Mouse (Mus musculus): ENCODE results near the gene Rft1.

Gene Rft1

DNA sequence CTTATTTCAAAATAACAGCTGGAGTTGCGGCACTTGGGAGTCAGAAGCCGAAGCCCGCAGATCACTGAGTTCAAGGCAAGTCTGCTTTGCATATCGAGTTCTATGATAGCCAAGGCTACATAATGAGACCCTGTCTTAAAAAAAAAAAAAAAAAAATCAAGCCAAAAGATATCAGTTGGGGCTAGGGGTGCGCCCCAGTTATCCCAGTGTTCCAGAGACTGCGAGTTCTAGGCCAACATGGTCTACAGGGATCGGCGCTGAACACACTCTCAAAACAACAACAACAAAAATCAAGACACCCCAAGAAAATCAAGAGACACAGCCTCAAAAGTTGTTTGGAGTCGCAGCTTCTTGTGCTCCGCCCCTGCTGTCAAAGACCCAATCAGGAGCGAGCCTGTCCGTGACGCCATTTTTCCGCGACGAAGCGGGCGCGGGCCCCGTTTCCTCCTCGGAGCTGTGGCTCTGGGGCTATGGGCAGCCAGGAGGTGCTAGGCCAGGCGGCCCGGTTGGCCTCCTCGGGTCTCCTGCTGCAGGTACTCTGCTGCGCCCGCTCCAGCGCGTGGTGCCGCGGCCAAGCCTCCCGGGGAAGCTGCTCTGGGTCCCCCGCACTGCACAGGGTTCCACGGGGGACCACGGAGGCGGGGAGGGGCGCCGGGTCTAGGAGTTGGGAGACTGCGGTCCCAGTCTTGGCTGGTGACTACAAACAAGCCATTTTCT is at the start of gene Rft1:
Gene Rft1 (plus strand): TSS at position 418 of the 717 bp plus-strand sequence.
- DNase-seq: peak; percentile 95

DNA sequence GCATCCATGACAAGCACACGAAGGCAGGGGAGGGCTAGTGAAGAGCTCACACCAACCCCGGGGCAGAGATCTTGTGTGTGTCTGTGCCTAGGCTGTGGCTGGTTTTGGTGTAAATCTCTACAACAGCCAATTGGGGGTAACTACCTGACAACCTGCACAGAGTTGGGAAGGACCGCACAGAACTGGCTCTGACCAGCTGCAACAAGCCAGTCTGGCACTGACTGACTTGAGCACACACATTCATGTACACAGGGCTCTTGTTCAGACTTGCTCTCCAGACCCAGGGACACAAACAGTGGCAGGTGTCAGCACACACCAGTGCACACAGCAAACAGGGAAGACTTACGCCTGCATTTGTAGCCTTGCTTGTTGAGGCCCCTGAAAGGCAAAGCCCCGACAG is 47.3 kb upstream of the Rft1 start:
- no peak for DNase-seq

- no peak for DNase-seq
Observed at GRCm38 (mm10) chr14:30607696-30608095, 46.5 kb upstream of the Rft1 start.

DNA sequence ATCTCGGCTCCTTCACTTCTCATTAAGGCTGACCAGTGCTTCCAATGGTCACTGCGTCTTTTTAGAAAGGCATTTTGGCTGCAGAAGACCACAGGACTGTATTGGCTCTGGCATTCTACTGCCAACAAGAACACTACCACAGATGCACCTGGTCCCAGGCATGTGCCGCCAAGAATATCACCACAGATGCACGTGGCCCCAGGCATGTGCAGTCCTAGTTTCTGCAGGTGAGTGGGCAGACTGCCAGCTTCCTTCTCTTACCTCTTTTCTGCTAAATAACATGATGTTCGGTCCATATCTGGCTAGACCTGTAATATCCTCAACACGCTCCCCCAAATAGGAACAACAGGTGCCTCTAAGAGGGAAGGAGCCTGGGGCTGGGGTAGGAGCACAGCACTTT is 46.0 kb upstream of the Rft1 start:
- no peak for DNase-seq

DNA sequence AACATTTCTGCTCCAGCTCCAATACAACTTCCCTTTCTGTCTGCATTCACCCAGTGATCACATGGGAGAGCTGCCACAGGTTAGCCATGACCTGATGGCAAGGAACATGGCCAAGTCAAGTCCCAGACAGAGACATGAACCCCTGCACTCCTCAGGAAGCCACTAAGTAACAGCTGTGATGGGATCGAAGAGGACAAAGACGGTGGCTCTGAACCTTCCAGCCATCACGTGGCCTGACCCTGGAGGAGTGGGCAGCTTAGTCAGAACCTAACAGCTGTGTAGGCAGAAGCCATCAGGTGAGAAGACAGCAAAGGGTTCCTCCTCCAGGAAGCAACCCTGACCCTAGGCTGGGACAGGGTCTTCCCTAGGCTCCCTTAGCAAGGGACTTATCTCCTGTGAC is 44.7 kb upstream of the Rft1 start:
- DNase-seq: no peak

DNA sequence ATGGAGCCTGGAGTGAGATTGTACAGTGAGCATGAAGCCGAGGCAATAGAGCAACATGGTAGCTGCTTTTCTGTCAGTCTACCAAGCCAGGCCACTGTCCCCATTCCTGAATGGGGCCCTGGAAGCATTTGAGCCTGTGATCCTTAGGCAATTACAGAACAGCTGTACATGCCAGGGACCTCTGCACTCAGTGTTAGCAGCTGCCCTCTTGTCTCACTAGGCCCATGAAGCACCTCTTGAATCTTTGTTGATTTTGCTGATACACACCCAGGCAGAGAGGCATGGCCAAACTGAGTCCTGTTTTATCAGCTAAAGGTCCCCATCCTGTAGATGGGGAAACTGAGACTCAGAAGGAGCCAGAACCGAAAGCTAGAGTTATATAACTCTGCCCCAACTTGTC is 43.9 kb upstream of the Rft1 start:
- DNase-seq: no peak

GRCm38 (mm10) chr14:30610940-30611339 is 43.2 kb upstream of the Rft1 start:
- no peak for DNase-seq

DNA sequence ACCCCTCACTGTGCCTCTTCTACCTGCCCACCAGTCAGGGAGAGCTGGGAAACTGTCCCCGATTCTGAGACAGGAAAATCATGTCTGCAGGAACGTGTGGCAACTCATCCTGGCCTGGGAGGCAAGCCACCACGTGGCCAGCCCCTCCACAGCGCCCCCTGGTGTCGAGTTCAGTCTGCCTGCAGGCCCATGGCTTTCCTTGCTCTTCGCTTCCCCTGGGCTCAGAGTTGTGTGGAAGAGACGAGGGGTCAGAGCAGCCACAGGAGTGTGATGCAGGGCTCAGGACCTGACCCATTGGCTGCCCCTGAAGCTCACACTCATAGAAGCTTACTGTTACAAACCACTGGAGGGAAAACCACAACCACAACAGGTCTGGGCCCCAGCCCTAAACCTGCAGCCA is 41.6 kb upstream of the Rft1 start:
- no peak for DNase-seq

GRCm38 (mm10) chr14:30612962-30613715 is 41.0 kb upstream of the Rft1 start:
- DNase-seq: no peak

GRCm38 (mm10) chr14:30616751-30617150 is 37.4 kb upstream of the Rft1 start:
- DNase-seq: no peak

GRCm38 (mm10) chr14:30618746-30619275 is 35.3 kb upstream of the Rft1 start:
- no peak for DNase-seq

DNA sequence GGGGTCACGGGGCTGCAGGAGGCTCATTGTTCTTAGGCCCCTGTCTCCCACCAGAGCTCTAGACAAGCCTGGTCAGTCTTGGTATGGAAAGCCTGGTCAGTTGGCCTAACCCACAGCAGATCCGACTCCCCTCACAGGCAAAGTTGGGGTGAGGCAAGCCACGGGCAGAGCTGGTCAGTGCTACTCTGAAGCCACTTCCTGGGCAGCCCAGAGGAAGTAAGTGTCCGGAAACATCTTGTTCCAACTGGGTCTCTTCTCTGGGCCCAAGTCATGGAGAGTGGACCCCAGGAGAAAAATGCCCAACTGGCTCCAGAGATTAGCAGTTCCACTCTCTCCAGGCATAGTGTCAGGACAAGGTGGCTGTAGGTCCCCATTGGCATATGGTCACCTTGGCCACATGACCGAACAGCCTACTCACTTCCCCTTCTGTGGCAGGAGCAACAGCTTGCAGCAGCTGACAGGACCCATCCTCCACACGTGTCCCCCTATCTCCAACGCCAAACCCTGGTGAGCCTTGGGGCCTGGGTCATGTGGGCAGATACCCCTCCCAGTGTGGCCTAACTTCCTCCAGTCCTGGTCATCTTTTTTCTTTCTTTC is 34.1 kb upstream of the Rft1 start:
- peak; percentile 69 for DNase-seq

GRCm38 (mm10) chr14:30622130-30622529 is 32.0 kb upstream of the Rft1 start:
- DNase-seq: no peak

- DNase-seq: no peak
Observed at GRCm38 (mm10) chr14:30622556-30622955, 31.6 kb upstream of the Rft1 start.

DNA sequence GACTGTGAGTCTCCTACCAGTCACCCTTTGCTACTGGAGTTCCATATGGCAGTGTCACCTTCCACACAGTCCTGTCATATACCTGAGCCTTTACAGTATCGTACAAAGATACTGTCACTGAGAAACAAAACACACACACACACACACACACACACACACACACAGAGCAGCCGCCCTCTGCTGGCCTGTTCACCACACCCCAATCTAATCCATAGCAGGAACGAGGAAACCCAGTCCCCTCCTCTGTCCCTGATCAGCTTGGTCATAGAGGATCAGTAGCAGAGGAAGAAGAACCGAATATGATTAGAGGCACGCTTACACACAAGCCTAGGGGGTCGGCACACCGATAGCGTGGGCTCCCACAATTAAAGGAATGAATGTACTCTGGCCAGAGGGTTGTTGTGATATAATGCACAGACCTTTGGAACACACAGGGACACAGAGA is 29.9 kb upstream of the Rft1 start:
- no peak for DNase-seq

- no peak for DNase-seq
Observed at GRCm38 (mm10) chr14:30625131-30625807, 28.9 kb upstream of the Rft1 start.

DNA sequence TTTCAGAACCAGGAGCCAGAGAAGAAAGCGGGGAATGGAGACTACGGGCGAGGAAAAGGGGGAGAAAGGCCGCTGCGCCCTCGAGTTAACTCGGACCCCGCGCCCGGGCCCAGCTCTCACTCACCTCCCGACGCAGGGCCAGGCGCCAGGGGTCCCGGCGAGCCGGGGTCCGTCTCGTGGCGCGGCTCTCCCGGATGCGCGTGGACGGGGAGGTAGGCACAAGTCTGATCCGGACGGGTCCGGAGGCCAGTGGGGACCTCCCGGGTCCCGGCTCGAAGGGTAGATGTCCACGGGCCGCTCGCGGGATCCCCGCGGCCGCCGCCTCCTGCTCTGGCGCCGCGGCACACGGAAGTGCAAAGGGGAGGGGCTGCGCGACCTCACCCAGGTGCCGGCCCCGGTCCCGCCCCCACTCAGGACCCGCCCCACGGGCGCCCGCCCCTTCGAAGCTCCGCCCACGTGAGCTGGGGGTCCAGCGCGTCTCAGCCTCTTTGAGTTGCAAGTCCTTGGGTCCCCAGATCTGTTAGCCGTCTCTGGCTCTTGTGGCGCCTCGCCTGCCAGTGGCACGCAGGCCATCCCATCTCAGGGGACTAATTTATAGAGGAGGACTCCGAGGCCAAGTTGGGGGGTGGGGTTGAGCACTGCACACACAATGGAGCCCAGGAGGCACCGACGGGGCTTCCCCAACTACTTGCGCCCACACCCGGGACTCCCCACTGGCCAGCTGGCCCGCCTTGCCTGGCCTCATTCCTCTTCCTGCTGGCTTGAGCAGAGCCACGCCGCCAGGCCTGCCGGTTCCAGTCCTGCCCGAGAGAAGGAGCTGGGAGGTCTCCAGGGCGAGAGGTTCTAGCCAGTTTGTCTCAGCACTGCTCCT is 28.1 kb upstream of the Rft1 start, which contains the start of gene Prkcd:
Gene Prkcd (minus strand): TSS at position 355 of the 871 bp plus-strand sequence.
- DNase-seq: peak; percentile 76

- DNase-seq: no peak
Observed at GRCm38 (mm10) chr14:30626756-30627742, 27.1 kb upstream of the Rft1 start.

- no peak for DNase-seq
Observed at GRCm38 (mm10) chr14:30628235-30628634, 25.9 kb upstream of the Rft1 start.

DNA sequence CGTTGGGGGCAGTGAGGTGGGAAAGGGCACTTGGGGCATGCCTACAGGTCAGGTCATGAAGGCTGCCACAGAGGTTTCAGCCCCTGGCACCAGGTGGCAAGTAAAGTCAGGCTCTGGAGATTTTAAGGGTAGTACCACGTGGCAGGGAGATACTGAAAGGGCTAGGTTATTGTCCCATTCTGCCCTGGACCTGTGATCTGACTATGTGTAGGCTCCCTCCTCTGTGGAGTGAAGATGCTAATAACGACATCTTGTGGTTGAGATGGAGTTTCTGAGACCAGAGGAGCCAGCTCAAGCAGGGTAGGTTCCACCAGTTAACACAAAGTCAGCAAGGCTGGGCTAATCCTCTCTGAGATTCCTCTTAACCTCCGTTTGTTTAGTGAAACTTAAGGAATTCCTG is 24.3 kb upstream of the Rft1 start:
- DNase-seq: no peak
